Mouse (Mus musculus): ENCODE measurements around the gene Tmtc2.
A peak's percentile ranks its signal among the peaks of the same experiment; 100 is the strongest.

Gene Tmtc2

DNA sequence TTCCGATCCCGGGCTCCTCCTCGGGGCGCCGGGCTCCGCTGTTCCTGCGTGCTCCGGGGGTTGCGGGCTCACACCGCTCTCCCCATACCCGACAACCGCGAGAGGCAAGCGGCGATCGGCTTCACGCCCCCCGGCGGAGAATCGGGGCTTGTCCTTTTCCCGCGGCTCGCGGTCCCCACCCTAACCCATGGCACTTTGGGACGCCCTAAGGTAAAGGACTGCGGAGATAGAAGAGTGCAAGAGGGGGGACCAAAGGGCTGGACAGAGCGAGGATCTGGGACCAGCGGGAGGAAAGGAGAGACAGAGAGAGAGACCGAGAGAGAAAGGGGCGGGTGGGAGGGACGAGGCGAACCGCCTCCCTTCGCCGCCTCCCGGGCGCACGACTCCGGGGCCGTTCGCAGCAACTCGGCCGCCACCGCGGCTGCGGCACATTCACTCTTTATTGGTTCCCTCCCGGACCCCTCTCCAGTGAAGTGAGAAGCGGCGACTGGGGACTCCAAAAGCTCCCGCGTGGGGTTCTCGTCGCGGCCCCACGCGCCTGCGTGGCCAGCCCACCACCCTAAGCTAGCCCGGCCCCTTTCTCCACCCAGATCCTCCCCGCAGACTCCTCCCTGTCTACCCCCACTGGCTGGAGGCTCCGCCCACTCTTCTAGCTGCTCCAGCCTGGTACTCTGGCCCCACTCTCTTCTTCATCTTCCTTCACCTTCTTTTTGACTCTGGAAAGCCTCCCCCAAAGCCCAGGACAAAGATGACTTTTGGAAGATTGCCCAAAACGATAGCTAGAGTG, at the start of gene Tmtc2:
Gene Tmtc2 (minus strand): TSS at position 544 of the 787 bp plus-strand sequence.
- peak; percentile 69 for DNase-seq (ENCODE audit: low spot score)

DNA sequence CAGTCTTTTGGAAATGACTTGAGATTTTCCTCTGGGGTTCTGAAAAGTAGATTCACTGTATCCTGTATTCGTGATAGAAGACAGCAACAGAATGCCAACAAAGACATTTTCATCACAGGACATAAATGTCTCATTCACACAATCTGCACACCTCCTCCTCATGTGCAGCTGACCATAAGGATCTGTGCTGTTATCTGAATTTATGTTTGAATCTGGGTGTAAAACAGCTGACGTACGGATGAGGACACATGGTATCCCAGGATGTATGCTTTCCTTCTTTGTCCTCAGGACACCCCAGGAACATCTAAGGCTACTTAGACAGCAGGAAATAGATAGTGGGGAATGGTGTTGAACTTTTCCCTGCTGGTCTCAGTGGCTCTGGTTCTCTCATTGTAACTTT, 37.9 kb upstream of the Tmtc2 start:
- no peak for DNase-seq (ENCODE audit: low spot score)

- no peak for DNase-seq (ENCODE audit: low spot score)
Observed at GRCm38 (mm10) chr10:105598826-105599225, 24.6 kb upstream of the Tmtc2 start.

GRCm38 (mm10) chr10:105597226-105597625, 23.0 kb upstream of the Tmtc2 start:
- DNase-seq (ENCODE audit: low spot score): no peak

DNA sequence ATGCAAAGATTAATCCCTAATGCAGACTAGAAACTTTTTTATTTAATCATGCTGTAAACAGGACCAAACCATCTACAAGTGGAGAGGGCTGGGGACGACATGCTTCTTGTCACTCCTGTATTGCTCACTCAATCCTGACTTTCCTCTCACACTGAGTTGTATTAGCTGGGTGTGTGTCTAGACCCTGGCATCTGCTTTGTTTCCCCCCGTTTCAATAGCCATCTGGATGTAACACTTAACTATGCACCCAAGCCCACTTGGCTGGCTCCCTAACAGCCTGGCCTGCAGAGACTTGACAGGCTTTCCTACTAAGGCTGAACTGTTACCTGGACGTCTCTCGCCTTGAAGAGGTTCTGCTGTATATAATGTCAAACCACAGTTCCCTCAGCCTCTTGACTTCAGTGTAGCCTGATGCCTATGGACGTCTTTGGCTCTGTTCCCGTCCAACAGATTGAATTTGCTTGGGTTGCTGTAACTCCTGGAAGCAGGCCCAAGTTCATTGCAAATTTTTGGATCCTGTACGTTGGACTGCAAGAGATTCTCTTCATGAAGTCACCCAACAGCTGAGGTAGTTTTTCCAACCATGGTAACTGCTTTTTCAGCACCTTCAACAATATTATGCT, 21.3 kb upstream of the Tmtc2 start:
- DNase-seq (ENCODE audit: low spot score): no peak

DNA sequence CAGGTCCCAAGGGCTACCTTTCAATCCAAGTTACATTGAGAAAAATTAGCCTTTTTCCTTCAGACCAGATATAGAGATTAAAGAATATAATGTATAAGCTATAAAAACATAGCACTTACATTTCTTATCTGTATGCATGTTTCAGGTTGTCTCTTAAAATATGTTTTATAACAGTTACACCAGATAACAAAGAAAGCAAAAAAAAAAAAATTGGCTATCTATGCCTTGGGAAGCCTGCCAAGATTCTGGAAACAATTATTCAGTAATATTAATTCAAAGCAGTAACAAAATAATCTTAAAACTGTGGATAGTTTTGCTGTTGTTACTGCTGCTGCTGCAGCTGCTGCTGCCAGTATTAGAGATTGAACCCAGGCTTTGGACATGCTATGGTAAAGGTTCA, 13.9 kb upstream of the Tmtc2 start:
- DNase-seq (ENCODE audit: low spot score): no peak

DNA sequence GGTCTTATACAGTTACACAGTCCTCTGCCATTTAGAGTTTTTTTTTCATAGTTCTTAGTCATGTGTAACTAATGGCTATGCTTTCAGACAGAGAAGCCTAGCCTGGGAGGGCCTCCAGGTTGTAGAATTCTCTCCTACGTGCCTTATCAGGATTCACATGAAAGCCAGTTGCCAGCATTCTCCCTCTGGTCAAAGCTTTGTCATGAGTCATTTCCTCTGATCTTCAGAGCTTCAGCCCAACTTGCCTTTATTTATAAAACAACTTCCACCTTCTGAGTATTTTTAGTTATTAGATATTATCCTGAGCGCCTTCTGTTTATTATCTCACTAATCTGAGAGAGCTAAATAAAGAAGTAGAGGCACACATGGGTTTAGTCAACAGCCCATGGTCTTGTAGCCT, 5.1 kb upstream of the Tmtc2 start:
- no peak for DNase-seq (ENCODE audit: low spot score)

GRCm38 (mm10) chr10:105578291-105578845, 4.1 kb upstream of the Tmtc2 start:
- DNase-seq (ENCODE audit: low spot score): no peak

DNA sequence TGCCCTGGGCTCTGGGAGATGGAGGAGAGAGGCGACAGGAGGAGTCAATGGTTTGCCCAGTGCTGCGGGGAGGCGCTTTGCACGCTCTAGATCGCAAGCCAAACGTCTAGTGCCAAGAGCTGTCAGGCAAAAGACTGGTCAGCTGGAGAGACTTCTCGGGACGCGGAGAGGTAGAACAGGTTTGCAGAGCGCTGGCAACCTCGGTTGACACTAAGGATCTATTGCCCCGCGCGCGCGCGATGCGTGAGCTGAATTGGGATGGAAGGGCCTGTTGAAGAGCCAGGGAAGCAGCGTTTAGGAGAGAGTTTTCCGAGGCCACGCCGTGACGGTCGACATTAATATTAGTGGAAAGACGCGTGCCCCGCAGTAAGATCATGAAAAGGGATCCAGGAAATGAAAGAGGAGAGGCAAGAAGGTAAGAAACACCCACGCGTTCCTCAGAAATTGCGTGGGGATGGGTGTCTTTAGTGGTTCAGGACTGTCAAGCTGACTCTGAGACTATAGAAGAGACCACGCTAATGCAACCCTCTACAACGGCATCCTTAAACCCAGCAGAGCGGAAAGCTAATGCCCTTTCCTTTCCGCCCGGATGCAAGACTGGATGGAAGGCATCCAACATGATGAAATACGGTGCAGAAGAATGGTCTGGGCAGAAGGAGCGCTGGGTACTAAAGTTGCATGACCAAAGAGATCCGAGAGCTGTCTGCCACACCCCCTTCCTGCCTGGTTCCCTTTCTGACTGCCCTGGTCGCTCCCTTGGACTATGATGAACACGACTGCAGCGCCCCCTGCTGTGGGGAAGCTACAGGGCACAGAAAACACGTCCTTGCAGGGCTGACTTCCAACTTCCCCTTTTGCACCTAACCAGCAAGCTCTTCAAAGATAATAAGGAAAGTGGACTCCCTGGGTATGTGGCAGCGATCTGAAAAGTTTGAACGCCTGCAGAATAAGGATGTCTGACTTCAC, 727 bp upstream of the Tmtc2 start:
- peak; percentile 91 for DNase-seq (ENCODE audit: low spot score)

GRCm38 (mm10) chr10:105573306-105573907, 844 bp downstream of the Tmtc2 start:
- no peak for DNase-seq (ENCODE audit: low spot score)

GRCm38 (mm10) chr10:105572829-105573228, 1.4 kb downstream of the Tmtc2 start:
- no peak for DNase-seq (ENCODE audit: low spot score)

DNA sequence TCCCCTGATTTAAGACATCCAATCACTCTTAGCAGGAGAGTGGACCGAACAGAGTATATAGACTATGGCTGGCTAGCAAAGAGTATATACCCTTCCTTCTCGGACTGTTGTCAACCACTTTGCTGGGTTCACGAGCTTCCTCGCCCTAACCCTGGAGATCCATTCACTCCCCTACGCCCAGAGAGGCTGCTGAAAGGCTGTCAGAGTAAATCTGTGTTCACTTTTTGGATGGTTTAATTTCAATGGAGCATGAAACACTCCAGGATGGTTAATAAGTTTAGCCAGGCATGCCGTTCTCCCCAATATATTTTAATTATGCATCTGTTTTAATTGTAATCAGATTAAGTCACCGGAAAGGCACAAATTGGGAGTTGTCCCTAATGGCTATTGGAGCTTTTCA, 1.9 kb downstream of the Tmtc2 start:
- no peak for DNase-seq (ENCODE audit: low spot score)

DNA sequence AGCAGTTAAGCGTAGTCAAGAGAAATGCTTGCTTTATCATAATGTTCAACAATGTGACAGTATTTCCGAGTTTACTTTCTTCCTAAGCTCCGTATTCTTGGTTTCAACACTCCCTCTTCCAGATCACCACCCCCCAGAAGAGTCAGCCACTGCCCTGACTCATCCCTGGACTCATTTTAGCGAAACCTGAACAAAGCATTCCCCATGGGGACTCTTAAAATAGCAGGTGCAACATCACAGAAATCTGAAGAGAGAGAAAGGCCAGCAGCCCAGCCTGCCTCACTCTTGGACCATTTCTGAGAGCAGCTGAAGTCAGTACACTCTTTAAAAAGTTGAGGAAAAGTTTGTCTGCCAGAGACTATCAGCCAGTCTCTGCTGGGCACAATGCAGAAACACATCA, 2.4 kb downstream of the Tmtc2 start:
- no peak for DNase-seq (ENCODE audit: low spot score)

GRCm38 (mm10) chr10:105571019-105571418, 3.2 kb downstream of the Tmtc2 start:
- DNase-seq (ENCODE audit: low spot score): no peak

GRCm38 (mm10) chr10:105569573-105569972, 4.7 kb downstream of the Tmtc2 start:
- no peak for DNase-seq (ENCODE audit: low spot score)

GRCm38 (mm10) chr10:105567825-105568531, 6.3 kb downstream of the Tmtc2 start:
- DNase-seq (ENCODE audit: low spot score): no peak

- no peak for DNase-seq (ENCODE audit: low spot score)
Observed at GRCm38 (mm10) chr10:105561548-105561947, 12.7 kb downstream of the Tmtc2 start.

- DNase-seq (ENCODE audit: low spot score): no peak
Observed at GRCm38 (mm10) chr10:105557581-105557980, 16.7 kb downstream of the Tmtc2 start.

DNA sequence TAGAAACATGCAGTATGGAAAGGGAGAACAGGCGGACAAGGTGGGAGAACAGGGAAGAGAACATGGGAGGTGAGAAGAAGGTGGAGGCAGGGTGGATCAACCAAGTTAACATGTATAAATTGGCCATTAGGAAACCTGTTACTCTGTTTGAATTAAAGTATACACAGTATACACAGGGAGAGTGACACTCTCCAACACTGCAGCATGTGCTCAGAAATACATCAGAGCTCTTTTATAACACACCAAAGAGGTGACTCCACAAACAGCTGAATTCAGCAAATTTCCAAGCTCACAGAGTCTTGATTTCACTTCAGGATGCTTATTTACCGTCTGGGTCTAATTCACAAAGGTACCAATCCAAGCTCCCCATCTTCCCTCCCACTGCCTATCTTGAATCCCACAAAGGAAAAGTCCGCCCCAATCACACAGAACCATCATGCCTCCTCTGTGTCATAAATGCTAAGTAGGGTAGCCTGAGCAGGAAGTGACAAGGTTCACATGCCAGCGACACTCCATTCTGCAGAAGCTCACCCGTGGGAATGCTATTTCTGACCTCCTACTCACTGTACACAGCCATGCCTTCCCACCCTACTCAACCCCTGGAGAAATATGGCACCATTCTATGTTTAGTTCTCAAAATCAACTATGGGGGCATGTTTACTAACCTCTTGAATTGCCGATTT, 17.2 kb downstream of the Tmtc2 start:
- no peak for DNase-seq (ENCODE audit: low spot score)

GRCm38 (mm10) chr10:105554153-105554552, 20.1 kb downstream of the Tmtc2 start:
- DNase-seq (ENCODE audit: low spot score): no peak

DNA sequence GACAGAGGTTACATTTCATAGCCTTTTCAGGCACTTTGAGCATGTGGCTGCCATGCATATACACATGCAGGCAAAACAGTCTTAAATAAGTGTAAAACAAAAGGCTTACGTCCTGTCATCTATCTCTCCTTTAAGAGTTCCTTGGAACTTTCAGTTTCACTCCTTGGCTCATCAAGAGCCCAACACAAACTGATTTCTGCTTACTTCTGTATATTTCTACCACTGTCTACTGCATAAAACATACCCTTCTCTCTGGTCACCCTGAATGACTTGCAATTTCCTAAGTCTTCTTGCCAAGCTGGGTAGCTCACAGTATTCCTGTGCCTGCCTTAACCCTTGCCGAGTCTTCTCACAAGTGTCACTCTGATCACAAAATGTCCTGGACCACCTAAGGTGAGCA, 26.2 kb downstream of the Tmtc2 start:
- no peak for DNase-seq (ENCODE audit: low spot score)
